Mouse (Mus musculus) effector memory CD4-positive, alpha-beta T cell, adult 5 months (primary cell): ENCODE measurements around the gene Lrrc34. TPM values are rescaled to one million over a fixed set of nuclear protein-coding genes. Genes with fewer than 3 reads are reported as not detected.

Experiments used
- polyA plus RNA-seq: library from polyadenylated mRNA; unstranded; fragments of 100-300 nt; shearing (Covaris generic); gene quantifications from one replicate; pipeline ENCODE4 v1.2.1, GENCODE M21; 2017

Gene Lrrc34
- not detected for polyA plus RNA-seq

GRCm38 (mm10) chr3:30647440-30648090 is at the start of gene Lrrc34:
Gene Lrrc34, minus strand, starts transcription at chr3:30647869.

GRCm38 (mm10) chr3:30644207-30644606 is 3.5 kb downstream of the Lrrc34 start, which contains the start of gene Lrriq4:
Gene Lrriq4, plus strand, starts transcription at chr3:30644507.

GRCm38 (mm10) chr3:30602065-30602739 is 45.5 kb downstream of the Lrrc34 start, which contains the start of gene Mynn:
Gene Mynn, plus strand, starts transcription at chr3:30602065.

GRCm38 (mm10) chr3:30599711-30600545 is 47.7 kb downstream of the Lrrc34 start, which contains the start of gene Actrt3:
Gene Actrt3, minus strand, starts transcription at chr3:30599939.

Other genes with a start within 250 kb of the Lrrc34 start
- 0.45 TPM for gene Mecom, start 99.9 kb downstream of the Lrrc34 start, polyA plus RNA-seq
- gene Actrt3, start 47.9 kb downstream of the Lrrc34 start, polyA plus RNA-seq = 1.1 TPM
- 50.3 TPM for gene Mynn, start 45.8 kb downstream of the Lrrc34 start, polyA plus RNA-seq
- not detected for gene Lrriq4, start 3.4 kb downstream of the Lrrc34 start, polyA plus RNA-seq
- gene Lrrc31, start 52.0 kb upstream of the Lrrc34 start, polyA plus RNA-seq = 0.11 TPM
- not detected for gene Samd7, start 98.4 kb upstream of the Lrrc34 start, polyA plus RNA-seq
- gene Sec62, start 145.0 kb upstream of the Lrrc34 start, polyA plus RNA-seq = 124 TPM
- 2.7 TPM for gene Gpr160, start 208.1 kb upstream of the Lrrc34 start, polyA plus RNA-seq